Mouse (Mus musculus) WW6 (cell line): Measurements from ENCODE around the gene Ptprd.

Experiments used
- DNase-seq: peaks from one replicate; pipeline ENCODE4 v3.0.0-alpha.2; 2013; ENCODE audit warnings: low read depth, low spot score

Ptprd gene

DNA sequence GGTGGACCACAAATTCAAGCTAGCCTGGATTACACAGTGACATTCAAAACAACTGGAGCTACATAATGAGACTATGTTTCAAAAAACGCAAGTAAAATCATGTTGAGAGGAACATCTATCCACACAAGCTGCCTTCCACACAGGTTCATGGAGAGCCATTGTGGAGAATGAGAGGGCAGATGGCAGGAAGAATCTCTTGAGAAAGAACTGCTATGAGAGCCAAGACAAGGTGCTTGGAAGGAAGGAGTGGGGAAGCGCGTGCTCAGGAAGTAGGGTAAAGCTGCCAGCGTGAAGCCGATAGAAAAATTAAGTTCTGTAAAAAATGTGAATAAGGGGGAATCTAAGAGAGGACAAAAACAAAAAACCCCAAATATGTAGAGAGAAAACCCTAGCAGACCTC is 1808.5 kb downstream of the Ptprd start:
- DNase-seq = no peak

DNA sequence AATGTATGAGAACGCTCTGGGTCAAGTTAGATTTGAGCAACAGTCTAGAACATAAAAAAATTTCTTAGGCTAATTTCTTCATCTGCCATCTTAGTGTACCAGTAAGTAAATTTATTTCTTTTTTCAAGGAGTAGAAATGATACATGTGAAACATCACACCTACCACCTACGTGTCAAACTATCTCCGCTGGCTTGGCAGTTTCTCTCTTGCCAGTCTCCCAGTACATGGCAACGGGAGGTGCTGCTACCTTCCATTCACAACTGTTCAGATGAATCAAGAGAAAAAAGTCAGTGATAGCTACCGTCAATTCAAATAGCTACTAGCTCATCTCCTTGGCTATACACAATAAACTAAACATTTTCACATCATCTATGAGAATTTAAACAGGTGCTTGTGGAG is 1823.9 kb downstream of the Ptprd start:
- no peak for DNase-seq

DNA sequence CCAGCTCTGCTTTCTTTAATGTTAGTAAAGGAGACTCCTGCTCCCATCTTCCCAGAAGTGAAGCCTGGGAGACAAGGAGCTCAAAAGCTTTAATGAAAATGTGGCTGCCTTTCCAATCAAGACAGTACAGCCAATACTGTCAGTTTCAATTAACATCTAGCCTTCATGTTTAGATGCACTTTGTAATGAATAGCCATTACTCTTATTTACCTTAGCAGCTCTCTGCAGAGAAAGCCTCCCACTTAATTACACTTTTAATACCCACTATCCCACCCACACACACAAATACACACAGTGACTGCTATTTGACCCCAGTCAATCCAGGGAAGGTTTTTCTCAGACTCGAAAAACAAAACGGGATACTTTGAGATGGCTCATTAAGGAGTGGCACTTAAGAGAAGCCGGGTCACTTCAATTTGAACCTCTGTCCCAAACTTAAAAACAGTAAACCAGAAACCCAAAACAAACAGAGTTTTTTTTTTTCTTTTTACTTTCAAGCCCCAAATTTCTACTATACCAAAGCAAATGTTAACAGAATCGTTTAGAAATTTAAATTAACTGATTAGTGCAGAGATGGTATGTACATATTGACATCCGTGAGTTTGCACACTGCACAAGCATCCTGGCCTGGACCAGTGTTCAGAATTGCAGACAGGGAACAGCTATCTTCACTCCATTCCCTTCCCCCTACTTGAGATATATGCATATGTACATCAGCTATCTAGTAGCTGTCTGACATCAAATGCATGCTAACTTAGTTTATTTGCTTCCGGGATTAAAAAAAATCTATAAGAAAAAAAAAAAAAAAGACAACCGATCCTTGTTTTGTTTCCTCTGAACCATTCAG is 1824.6 kb downstream of the Ptprd start:
- no peak for DNase-seq

DNA sequence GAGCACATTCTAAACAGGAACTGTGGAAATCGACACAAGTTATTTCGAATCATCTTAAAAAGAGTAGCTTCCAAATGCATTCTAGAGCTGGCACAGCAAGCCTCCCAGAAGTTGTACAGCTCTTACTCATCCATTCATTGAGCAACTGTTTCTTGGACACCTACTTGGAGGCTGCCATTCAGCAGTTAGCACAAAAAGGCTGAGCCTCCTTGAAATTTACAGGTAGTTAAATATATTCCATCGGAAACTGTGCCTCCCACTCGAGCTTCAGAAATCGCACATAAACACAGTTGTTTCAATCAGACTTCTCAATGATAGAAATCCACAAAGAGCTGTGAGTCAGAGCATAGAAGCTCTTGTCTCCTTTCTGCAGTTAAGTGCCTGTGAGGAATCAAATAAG is 1825.9 kb downstream of the Ptprd start:
- no peak for DNase-seq

DNA sequence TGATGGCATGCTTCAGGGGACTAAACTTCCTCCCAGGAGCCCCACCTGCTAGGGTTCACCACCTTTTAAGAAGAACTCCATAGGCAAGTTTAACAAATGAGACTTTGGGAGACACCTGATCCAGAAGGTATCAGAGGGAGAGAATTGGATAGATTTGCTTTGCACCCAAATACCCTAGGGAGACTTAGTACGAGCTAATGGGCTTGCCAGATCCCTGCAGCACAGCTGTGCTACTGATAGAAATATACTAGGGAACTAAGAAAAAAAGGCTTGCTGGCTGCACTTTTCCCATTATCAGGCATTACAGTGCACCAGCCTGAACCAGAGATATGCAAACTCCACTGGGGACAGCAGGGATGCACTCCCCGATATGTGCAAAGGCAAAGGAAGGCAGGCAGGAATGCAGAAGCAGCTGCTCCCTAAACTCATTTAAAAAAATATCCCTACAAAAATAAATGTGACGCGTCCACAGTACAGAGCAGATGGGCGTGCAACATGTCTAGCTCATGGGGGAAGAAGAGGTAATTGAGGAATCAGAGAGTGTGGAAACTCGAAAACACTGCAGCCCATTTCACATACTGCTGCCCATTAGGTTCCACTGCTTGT is 1831.3 kb downstream of the Ptprd start:
- no peak for DNase-seq

DNA sequence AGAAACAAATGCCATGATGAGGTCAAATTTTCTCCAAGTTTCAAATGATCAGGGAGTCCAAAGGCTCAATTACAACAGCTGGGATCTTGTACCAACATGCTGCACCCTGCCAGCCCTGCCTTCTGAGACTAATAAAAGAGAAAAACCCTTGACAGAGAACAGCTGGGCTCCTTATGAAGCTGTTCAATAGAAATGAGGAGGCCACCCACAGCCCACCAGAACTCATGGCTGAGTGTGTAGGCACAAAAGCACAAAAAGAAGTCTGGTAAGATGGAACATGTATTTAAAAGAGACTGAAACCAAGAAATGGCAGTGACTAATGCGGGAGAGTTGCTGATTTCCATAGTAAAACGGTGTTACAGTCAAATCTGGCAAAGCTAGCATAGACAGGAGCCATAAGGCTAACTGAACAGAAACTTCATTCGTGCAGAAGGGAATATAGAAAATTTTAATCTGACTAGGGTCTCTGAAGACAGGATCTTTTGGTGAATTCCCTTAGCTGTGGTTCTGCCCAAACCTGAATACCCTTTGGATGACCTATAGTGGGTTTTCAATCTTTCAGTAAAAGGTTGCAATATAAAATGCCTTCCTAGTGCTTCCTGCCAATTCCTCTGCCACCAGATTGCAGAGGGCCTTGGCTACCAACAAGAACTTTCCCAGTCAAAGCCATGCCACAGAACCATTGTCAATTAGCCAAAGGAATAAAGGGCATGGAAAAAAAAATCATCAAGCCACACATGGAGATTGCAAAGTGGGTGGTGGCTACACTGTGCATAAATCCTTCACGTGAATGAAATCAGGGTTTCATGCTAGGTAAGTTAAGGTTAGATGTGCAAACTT is 1841.5 kb downstream of the Ptprd start:
- DNase-seq = no peak

DNA sequence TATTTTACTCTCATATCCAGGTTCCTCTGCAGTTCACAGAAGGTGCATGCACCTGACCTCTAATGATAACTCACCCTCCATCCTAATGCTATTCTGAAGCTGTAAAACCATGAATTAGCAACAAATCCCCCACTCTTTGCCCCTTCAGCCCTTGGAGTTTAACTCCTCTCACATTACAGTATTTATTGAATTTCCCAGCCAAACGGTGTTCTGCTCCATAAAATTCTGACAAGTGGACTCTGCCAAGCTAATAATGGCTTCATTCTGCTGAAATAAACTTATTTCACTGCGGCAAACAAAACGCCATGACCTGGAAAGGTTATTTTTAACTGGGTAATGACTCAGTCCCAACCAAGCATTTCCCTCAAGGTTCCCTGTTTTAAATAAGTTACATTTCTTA is 1842.7 kb downstream of the Ptprd start:
- no peak for DNase-seq

DNA sequence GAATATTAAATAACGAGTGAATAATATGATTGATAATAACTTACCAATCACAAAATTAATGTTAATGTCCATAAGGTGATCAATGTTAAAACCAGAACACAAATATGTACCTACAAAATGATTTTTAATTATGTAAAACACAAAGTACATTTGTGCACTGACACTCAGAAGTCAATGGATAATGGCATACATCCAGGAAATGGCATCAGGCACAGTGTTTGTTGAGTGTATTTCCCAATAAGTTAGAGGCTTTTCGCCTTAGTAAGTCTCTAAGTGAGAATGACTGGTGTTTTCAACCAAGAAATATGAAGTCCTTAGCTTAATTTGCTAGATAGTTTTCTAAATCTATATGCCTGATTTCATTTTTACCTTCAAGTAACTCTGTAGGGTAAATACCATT is 1843.5 kb downstream of the Ptprd start:
- DNase-seq = no peak

DNA sequence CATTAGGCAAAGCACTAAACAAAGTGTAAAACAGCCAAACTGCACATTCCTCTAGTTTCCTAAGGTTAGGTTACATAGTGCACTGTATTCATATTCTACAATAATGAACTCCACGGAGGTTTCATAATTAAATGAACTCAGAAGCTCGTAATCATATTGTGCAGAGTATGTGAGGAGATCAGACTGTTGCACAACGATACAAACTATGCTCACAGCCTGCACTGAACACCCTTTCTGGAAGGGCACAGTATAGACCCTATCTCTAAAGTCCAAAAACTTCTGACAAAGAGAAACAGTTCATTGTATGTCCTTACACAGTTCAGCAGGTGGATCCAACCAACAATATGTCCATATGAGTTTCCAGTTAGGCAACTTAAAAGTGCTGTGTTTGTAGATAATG is 1844.5 kb downstream of the Ptprd start:
- DNase-seq = no peak

DNA sequence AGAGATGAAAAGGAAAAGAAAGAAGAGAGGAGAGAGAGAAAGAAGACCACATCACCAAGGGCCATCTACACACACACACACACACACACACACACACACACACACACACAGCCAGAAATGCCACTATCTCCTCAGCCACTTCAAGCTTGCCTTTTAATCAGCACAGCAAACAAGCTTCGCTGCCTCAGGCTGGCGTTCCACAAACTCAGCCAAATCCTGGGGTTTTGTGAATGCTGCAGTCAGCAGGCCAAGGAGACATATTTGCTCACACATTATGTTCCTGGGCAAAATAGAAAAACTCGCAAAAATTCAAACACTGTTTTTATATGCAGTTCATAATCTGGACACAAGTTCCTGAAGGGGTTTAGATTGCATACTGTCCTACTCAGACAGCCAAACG is 1845.9 kb downstream of the Ptprd start:
- no peak for DNase-seq

DNA sequence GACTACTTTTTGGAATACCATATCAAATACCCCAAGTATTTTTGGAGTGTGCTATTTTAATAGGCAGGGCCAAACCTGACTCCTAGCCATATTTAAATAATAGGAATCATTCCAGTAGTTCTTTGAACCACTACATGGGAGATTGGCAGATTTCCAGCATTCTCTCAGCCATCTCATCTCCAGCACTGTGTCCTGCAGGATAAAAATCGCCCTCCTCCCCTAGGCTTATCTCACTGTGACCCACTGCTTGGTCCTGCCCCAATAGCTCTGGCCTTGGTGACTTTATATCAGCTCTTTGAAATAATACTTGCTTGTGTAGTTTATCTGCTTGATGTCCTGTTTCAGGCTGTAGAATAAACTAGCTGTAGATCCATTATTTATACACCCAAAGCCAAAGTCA is 1850.2 kb downstream of the Ptprd start:
- no peak for DNase-seq

DNA sequence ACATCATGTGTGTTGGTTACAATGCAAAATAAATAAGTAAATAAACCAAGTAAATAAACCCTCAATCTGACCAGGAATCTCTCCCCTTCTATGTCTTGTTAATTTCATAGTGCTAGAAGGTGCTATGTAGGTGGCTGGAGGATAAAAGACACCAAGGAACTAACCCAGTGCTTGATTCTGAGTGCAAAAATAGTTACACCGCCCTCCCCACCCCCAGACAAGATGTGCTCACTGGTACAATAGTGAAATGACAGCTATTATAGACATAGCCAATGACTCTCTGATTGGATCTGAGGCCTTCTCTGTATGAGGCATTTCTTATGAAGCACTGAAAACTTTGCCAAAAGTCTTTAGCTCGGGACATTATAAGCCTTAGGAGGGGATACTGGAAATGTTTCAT is 1857.6 kb downstream of the Ptprd start:
- no peak for DNase-seq

DNA sequence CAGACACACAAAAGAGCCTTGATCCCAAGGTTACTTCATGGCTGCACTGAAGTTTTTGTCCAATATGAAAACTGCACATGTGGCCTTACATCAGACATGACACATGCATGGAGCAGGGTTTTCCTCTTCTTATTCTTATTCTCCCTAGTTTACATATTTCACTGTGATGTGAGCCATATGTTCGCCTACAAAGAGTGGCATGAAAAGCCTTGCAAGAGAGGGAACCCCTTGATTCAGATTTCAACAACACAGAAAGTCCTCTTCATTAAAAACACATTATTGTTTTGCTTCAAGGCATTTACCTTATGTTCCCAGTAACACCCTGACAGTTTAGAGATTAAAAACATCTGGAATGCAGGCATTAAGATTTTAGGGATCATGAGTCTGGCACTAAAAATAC is 1859.3 kb downstream of the Ptprd start:
- no peak for DNase-seq

DNA sequence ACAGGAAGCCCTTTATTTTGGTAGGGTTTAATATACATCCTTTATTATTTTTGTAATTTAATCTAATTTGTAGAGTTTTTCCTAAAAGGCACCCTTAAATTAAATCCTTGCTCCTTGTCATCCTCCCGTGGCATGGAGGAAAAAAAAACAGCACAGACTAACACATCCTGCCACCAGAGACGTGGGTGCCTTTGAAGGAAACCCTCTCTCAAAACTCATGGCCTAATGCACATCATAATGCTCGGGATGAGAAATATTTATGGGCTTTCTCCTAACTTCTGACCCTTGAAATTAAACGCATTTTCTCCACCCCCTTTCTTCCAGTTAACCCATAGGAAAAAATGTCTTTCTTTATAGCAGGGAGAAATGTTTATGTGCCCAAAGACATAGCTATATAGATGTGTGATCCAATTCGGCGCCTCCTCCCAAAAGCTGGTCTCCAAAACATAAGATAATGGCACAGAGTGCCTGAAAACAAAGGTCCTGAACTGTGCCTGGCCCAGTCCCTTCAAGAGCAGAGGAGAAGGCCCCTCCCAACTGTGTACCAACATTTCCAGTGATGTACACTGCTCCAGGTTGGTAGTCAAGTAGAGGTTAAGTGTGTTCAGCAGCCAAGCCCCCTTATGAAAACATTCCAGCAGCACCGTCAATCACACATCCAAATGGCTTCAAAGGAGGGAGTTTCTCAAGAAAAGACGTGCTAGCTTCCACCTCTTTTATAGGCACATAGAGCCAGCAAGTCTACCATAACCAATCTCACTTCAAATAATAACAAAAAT is 1860.4 kb downstream of the Ptprd start:
- DNase-seq = no peak

DNA sequence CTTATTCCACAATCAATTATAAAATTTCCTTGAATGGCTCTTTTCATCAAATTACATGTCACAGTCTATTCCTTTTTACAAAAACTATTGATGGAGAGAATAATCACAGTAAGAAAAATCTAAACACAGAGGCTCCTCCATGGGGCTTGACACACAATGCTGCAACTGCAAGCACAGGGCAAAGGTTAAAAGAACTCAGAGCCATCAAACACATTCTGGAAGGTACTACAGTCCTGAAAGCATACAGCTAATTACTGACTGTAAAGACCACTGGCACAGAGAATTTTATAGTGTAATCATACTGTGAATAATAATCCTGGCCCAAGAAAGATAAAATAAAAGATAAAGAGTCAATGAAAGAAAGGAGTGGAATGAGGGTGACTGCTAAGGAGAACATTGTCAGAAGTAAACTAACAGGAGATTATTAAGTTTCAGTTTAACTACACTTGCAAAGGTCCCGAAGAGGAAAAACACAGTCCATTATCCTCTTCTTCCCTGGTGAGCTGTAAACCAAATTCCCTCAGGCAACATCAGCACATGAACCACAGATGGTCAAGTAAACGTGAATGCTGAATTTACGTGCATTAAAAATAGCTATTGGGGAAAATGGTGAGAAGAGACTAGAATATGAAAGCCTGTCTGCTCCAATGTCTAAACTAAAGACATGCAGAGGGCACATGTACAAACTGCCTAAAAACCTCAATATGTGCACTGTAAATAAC is 1861.4 kb downstream of the Ptprd start:
- no peak for DNase-seq

DNA sequence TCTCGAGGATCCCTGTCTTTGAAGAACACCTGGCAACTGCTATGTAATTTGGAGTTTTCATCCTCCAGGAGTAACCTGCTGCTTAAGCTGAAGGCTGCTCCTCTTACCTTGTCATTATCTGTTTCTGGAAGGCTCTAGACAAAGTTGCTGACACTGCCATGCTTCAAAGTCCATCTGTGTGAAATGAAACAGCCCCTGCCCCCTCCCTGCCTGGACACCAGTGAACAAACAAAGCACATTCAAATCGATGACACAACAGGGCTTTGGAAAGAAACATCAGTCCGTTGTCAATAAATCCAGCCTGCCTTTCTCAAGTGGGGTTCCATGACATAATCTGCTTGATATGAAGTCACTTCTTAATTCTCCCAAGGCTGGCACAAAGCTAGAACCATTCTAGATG is 1867.7 kb downstream of the Ptprd start:
- DNase-seq = no peak

DNA sequence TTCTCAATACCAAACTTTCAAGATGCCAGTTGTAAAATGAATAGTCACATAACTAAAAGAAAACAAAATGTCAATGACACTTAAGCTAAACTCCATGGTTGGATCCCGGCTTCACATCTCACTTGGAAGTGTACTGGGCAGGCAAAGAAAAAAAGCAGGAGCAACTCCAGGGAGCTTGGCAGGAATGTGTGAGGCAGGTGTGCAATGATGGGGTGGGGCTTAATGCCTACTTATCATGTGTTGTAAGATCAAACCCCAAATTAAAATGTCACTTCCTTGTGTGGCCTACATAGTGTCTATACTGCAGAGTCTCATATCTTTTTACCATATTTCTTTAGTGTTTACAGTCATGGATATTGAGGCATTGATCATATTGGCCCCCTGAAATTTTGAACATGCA is 1873.8 kb downstream of the Ptprd start:
- no peak for DNase-seq

DNA sequence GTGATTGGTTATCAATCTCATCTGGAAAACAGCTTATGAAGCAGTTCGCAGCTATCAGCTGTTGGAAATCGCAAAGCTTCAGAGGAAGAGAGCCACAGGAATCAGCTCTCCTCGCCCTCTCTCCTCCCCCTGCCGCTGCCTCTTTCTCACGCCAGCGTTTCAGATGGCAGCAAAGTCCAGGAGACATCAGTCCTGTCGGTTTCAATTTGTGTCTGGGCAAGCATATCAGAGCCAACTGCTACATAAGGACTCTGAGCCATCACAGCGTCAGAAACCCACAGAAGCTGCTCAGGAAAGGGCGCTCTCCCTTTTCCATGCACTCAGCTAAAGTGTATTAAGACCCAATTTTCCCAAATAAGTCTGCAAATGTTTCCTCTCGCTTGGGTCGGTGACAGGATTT is 1884.4 kb downstream of the Ptprd start:
- no peak for DNase-seq

DNA sequence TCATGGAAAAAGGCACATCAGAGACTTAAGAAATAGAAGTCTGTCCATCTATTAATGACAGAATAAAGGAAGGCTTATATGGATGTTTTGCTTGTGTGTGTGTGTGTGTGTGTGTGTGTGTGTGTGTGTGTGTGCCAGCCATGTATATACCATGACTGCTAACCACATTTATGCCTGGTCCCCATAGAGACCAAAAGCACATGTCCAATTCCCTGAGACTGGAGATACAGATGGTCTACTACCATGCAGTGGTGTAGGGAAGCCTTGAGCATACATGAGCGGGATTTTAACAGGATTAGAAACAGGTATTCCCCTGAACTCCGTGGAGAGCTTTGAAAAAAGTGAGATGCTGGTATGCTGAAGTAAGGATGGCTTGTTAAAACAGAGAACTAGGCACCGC is 1886.1 kb downstream of the Ptprd start:
- DNase-seq = no peak

DNA sequence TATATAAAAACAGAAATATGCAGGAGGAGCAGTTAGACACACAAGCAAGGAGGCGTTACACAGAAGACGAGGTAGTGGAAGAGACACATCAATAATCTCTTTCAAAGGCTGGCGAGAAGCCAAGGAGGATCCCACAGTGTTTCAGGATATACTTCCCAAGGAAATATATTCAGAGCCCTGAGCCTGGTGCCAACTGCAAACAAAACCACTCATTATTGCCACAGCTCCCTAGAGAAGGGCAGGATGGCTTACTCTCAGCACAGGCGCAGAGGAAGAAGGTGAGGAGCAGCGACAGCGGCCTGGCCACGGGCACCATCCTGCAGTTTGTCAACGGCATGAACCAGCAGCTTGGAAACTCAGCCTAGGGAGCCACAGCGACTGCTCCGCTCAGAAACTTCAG is 1886.8 kb downstream of the Ptprd start:
- DNase-seq = no peak

DNA sequence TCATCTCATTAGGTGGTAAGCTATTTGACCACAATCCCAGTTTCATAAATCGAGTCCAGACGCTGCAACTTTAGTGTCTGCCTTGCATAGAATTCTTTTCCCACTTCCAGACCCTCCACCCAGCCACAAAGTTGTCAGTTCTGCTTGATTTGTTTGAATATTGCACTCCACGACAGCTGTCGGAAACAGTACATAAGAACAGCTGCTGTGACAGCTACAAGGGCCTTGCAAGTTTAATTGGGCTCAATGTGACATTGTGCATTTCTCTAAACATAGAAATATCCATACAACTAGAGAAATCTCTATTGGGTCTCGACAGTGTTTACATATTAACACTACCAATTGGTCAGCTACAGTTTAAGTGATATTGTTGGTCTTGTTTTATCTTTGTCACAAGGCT is 1887.3 kb downstream of the Ptprd start:
- no peak for DNase-seq
